Mouse (Mus musculus) telencephalon, adult 2 months (tissue): ENCODE results near the gene Cybb.
"Not testable (repeated sequence)": the region's sequence is repeated elsewhere in the genome, so short reads cannot be mapped to it uniquely, and the experiment has no call there.

Experiments used
- DNase-seq: peaks from one replicate; pipeline ENCODE4 v3.0.0-alpha.2; 2011; ENCODE audit warnings: low read depth, low spot score

Cybb gene

GRCm38 (mm10) chrX:9487671-9488070 is at the start of gene Cybb:
TSS of gene Cybb (minus strand) at chrX:9487771.
- DNase-seq, result no peak

- DNase-seq, result no peak
Measured at GRCm38 (mm10) chrX:9536881-9537280, 49.3 kb upstream of the Cybb start.

- DNase-seq, result not testable (repeated sequence)
Measured at GRCm38 (mm10) chrX:9519969-9520368, 32.4 kb upstream of the Cybb start.

GRCm38 (mm10) chrX:9517531-9517930 is 30.0 kb upstream of the Cybb start:
- DNase-seq, result not testable (repeated sequence)

- not testable (repeated sequence) for DNase-seq
Measured at GRCm38 (mm10) chrX:9475036-9475435, 12.5 kb downstream of the Cybb start.

- no peak for DNase-seq
Measured at GRCm38 (mm10) chrX:9474440-9474839, 13.1 kb downstream of the Cybb start.

GRCm38 (mm10) chrX:9473768-9474167 is 13.8 kb downstream of the Cybb start:
- DNase-seq, result no peak

GRCm38 (mm10) chrX:9470811-9471388 is 16.7 kb downstream of the Cybb start:
- no peak for DNase-seq

- no peak for DNase-seq
Measured at GRCm38 (mm10) chrX:9469100-9469499, 18.5 kb downstream of the Cybb start.

GRCm38 (mm10) chrX:9467020-9467419 is 20.6 kb downstream of the Cybb start:
- no peak for DNase-seq

GRCm38 (mm10) chrX:9465890-9466289 is 21.7 kb downstream of the Cybb start:
- no peak for DNase-seq

- no peak for DNase-seq
Measured at GRCm38 (mm10) chrX:9462671-9463070, 24.9 kb downstream of the Cybb start.

- no peak for DNase-seq
Measured at GRCm38 (mm10) chrX:9461399-9461798, 26.2 kb downstream of the Cybb start.

- DNase-seq, result no peak
Measured at GRCm38 (mm10) chrX:9460387-9460930, 27.1 kb downstream of the Cybb start.

GRCm38 (mm10) chrX:9452375-9452774 is 35.2 kb downstream of the Cybb start:
- no peak for DNase-seq

- no peak for DNase-seq
Measured at GRCm38 (mm10) chrX:9447284-9447683, 40.3 kb downstream of the Cybb start.

GRCm38 (mm10) chrX:9441102-9441501 is 46.5 kb downstream of the Cybb start:
- DNase-seq, result no peak

- no peak for DNase-seq
Measured at GRCm38 (mm10) chrX:9440556-9440955, 47.0 kb downstream of the Cybb start.

- no peak for DNase-seq
Measured at GRCm38 (mm10) chrX:9439257-9439656, 48.3 kb downstream of the Cybb start.

GRCm38 (mm10) chrX:9413889-9414288 is 73.7 kb downstream of the Cybb start:
- no peak for DNase-seq
